Mouse (Mus musculus) intestine, postnatal 0 days (tissue): ENCODE results near the gene Xrcc6. TPM values are rescaled to one million over a fixed set of nuclear protein-coding genes. Genes with fewer than 3 reads are reported as not detected.

Experiments used
- ATAC-seq: fragments of 200-750 bp; cut with Nextera tagmentation; 2 replicates; pipeline ENCODE4 v1.8.0; 2017; ENCODE audit warnings: mild to moderate bottlenecking, moderate TSS enrichment, moderate library complexity
- H3K27ac ChIP-seq: fragments of 300-500 bp; sonication (generic); 2 replicates; pipeline ENCODE4 v1.5.1; 2014; ENCODE audit warnings: mild to moderate bottlenecking, low read depth, low read length, moderate library complexity
- H3K27me3 ChIP-seq: fragments of 300-500 bp; sonication (generic); replicated peaks from 2 replicates; pipeline ENCODE4 v1.6.1; 2014; ENCODE audit warnings: low read length, mixed read lengths; ENCODE audit not compliant: control insufficient read depth, insufficient read depth
- H3K36me3 ChIP-seq: fragments of 300-500 bp; sonication (generic); 2 replicates; pipeline ENCODE4 v1.6.1; 2014; ENCODE audit warnings: mild to moderate bottlenecking, moderate library complexity; ENCODE audit not compliant: control insufficient read depth, insufficient read depth
- H3K4me1 ChIP-seq: fragments of 300-500 bp; sonication (generic); replicated peaks from 2 replicates; pipeline ENCODE4 v1.6.1; 2014; ENCODE audit warnings: antibody characterized with exemption, low read length, mixed read lengths; ENCODE audit not compliant: control insufficient read depth, insufficient read depth
- H3K4me2 ChIP-seq: fragments of 300-500 bp; sonication (generic); replicated peaks from 2 replicates; pipeline ENCODE4 v1.6.1; 2014; ENCODE audit warnings: low read depth, mild to moderate bottlenecking, moderate library complexity
- H3K4me3 ChIP-seq: fragments of 300-500 bp; sonication (generic); 2 replicates; pipeline ENCODE4 v1.5.1; 2014; ENCODE audit warnings: low read depth, low read length
- H3K9ac ChIP-seq: fragments of 300-500 bp; sonication (generic); 2 replicates; pipeline ENCODE4 v1.6.1; 2014; ENCODE audit warnings: mild to moderate bottlenecking, low read depth, low read length
- H3K9me3 ChIP-seq: fragments of 300-500 bp; sonication (generic); 2 replicates; pipeline ENCODE4 v1.6.1; 2016; ENCODE audit warnings: mixed run types; ENCODE audit not compliant: control insufficient read depth
- CTCF ChIP-seq: sonication (generic); IDR thresholded peaks from 2 replicates; pipeline ENCODE4 v1.5.1; 2016; ENCODE audit warnings: low read depth, mild to moderate bottlenecking, control low read depth, antibody characterized with exemption, moderate library complexity
- WGBS: fragments of 180-500 bp; shearing (Covaris S2); extraction: QIAGEN DNeasy Blood & Tissue Kit; methylation state at CpG from one replicate; pipeline ENCODE4 v1.1.7; 2014; 5-methylcytosine and 5-hydroxymethylcytosine counted together
- polyA plus RNA-seq: library from polyadenylated mRNA; unstranded; fragments of >200 nt; fragmentation: Nextera tagmentation; extraction: Ambion mirVana; gene quantifications from 2 replicates; pipeline ENCODE4 v1.2.1, GENCODE M21; 2015

Xrcc6 gene
- polyA plus RNA-seq, 1 experiment from 2014 or later, result 22.6 TPM

DNA sequence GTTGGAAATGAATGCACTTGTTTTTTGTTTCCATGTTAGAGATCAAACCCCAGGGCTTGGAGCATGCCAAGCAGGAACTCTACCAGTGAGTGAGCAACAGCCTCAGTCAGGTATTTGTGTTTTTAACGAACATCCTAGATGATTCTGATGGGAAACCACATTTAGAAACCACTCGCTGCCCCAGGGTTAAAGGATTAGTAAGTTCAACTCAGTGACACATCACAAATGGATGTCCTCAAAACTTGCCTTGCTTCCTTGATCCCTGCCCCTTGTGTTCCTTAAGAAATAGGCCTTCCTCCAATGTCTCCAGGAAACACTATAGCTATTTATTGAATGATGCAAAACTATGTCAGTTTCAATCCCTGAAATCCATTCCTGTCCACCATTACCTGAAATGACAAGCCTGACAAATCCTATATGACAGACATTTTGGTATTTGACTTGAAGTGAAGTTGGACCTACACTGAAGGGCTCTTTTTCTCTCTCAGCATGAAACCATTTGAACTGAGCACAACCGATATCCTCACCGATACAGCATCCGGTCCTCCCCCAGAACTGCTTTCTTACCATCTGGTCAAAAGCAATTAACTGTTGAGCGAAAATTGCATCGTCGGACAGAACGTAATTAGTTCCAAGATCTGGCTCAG lies 27.2 kb downstream of the Xrcc6 start:
- no peak for TF ChIP-seq CTCF
- H3K27me3 ChIP-seq, result no peaks in the 10 kb centered on the region
- H3K9ac ChIP-seq, result peak overlapping the region; percentile 76; the same call in 1 of the 2 replicates
- no peaks in the 10 kb centered on the region for H3K4me1 ChIP-seq
- no peak for ATAC-seq
- H3K4me3 ChIP-seq, result peak overlapping the region; percentile 89
- H3K9me3 ChIP-seq, result no peaks in the 10 kb centered on the region
- H3K4me2 ChIP-seq, result peak overlapping the region; percentile 96
- H3K27ac ChIP-seq, result no peak overlapping the region
- H3K36me3 ChIP-seq, result no peaks in the 10 kb centered on the region
- WGBS, result 19% methylated on average over 9 of the region's 9 CpGs

DNA sequence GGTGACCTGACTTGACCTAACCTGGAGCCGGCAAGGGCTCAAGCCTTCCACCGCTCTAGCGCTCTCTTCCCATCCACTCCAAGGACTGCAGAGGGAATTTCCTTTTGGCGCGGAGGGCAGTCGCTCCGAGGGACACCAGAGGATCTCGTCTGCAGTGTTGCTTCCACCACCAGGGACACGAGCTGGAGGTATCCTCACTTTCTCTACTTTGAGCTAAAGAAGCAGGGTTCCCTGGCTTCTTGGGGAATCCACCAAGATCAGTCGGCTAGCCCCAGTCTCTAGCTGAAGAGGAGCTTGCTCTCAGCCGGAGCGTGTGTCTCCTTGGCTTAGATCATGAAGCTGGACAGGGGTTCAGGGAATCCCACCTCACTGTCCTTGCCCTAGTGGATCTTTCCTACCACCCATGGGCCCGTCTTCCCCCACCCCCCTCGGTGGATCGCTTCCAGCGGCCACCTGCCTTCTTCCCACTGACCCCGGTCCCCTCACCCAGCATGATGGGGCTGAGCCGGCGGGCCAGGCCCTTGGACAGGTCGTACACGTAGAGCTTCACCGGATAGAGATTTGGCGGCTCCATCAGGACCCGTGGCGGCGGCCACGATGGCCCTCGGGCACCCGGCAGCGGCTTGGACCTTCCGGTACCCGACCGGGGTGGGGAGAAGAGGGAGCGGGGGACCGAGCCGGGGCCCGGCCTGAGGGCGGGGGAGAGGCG lies 27.9 kb downstream of the Xrcc6 start:
- 0% methylated on average over 39 of the region's 39 CpGs for WGBS
- ATAC-seq, result no peak
- peak; percentile 32 for TF ChIP-seq CTCF
- H3K4me2 ChIP-seq, result peak overlapping the region; percentile 96
- H3K9ac ChIP-seq, result peak overlapping the region; percentile 76
- H3K36me3 ChIP-seq, result no peaks in the 10 kb centered on the region
- no peaks in the 10 kb centered on the region for H3K9me3 ChIP-seq
- no peaks in the 10 kb centered on the region for H3K4me1 ChIP-seq
- H3K27me3 ChIP-seq, result no peaks in the 10 kb centered on the region
- H3K27ac ChIP-seq, result peak overlapping the region; percentile 72
- H3K4me3 ChIP-seq, result peak overlapping the region; percentile 89

DNA sequence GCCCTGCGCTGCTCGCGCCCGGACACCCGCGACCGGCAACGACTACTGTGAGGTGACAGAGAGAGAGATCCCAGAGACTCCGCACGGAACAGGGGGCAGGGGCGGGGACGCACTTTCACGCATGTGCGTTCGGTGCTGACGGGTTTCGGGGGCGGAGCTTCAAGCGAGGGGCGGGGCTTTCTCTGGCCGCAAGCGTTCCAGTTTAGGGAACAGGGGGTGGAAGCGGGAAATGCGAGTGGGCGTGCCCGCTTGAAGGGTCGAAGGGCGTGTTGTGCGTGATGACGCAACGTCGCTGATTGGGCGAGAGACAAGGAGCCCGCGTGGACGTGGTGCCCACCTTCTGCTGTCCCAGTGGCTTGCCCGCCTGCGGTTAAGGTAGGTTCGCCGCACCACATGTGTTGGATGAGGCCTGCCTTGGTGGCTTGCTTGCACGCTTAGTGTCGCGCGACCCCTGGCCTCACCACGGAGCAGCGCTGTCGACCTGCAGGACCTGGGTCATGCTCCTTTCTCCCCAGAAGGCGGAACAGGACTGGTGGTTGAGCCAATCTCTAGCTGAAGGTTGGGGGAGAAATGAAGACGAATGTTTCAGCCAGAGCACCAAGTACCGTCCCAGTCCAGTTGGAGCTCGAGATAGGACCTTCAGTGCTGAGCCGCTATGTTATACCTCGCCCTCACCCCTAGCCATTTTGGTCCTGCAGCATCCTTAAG lies 28.6 kb downstream of the Xrcc6 start:
- peak; percentile 89 for ATAC-seq
- peak overlapping the region; percentile 89 for H3K4me3 ChIP-seq
- no peaks in the 10 kb centered on the region for H3K4me1 ChIP-seq
- H3K9me3 ChIP-seq, result no peaks in the 10 kb centered on the region
- peak overlapping the region; percentile 96 for H3K4me2 ChIP-seq
- H3K27ac ChIP-seq, result peak overlapping the region; percentile 72
- H3K36me3 ChIP-seq, result no peaks in the 10 kb centered on the region
- no peaks in the 10 kb centered on the region for H3K27me3 ChIP-seq
- peak overlapping the region; percentile 76 for H3K9ac ChIP-seq
- TF ChIP-seq CTCF, result peak; percentile 47
- under 1% methylated on average over 53 of the region's 53 CpGs for WGBS

DNA sequence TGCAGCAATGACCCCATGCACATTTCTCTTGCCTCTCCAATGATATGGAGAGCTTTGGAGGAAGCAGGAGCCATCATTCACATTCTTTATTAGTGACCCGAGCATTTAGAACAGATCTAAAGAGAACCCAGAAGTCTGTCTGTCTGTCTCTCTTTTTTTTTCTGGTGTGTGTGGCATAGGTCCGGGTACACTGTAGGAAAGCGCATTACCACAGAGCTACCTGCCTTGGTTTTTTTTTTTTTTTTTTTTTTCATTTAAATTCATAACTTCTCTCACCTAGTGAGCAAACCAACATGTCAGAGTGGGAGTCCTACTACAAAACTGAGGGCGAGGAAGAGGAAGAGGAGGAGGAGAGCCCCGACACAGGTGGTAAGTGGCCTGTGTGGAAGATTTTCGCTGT lies 29.2 kb downstream of the Xrcc6 start:
- TF ChIP-seq CTCF, result no peak
- Histone ChIP-seq H3K4me2 (peak overlapping the region; percentile 96), H3K27ac (peak overlapping the region; percentile 72; the same call in 1 of the 2 replicates), H3K4me1 (no peaks in the 10 kb centered on the region), H3K4me3 (peak overlapping the region; percentile 89), H3K9ac (peak overlapping the region; percentile 76; the same call in 1 of the 2 replicates), H3K9me3 (no peaks in the 10 kb centered on the region), H3K27me3 (no peaks in the 10 kb centered on the region), H3K36me3 (no peaks in the 10 kb centered on the region)
- no peak for ATAC-seq
- WGBS, result 7% methylated on average over 6 of the region's 6 CpGs

DNA sequence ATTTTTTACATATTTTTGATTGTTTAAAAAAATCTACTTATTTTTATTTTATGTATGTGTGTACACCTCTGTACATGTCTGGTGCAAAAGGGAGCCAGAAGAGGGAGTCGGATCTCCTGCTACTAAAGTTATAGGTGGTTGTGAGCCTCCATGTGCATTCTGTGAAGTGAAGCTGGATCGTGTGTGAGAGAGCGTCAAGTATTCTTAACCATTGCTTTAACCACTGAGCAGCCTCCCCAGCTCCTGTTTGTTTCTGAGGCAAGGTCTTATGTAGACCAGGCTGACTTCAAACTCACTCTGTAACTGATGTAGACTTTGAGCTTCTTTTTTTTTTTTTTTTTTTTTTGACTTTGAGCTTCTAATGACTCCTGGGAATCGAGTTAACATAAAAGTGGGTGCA lies 29.8 kb downstream of the Xrcc6 start:
- 0 out of 2 replicates have a peak, but pooled peaks have one; percentile 4 for TF ChIP-seq CTCF
- Histone ChIP-seq H3K4me3 (no peak overlapping the region), H3K36me3 (peaks cover under 1% of the 10 kb centered on the region; the same call in 1 of the 2 replicates), H3K4me2 (no peak overlapping the region), H3K9ac (no peak overlapping the region), H3K9me3 (no peaks in the 10 kb centered on the region), H3K4me1 (no peaks in the 10 kb centered on the region), H3K27me3 (no peaks in the 10 kb centered on the region), H3K27ac (no peak overlapping the region)
- no peak for ATAC-seq
- WGBS, result 61% methylated on average over 4 of the region's 4 CpGs

DNA sequence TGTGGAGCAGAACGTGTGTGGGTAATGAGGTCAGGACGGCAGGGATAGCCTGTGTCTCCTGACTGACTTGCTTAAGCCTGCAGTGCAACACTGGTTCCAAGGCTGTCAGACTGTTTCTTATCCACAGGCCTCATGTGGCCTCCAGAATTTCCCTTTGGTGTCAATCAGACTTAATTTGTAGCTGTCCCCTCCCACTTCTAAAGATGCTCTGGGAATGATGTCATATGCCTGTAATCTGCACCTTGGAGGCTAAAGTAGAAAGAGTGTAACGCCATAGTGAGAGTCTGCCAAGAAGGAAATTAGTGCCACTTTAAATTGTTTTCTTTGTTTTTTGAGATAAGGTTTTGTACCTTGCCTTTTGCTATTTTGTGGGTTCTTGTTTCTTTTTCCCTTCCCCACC lies 31.7 kb downstream of the Xrcc6 start:
- Histone ChIP-seq H3K4me3 (no peak overlapping the region), H3K27me3 (no peaks in the 10 kb centered on the region), H3K9ac (no peak overlapping the region), H3K4me1 (no peaks in the 10 kb centered on the region), H3K27ac (no peak overlapping the region), H3K4me2 (no peak overlapping the region), H3K9me3 (no peaks in the 10 kb centered on the region), H3K36me3 (peaks cover 14% of the 10 kb centered on the region; the same call in 1 of the 2 replicates)
- 72% methylated on average over 3 of the region's 3 CpGs for WGBS
- TF ChIP-seq CTCF, result no peak
- ATAC-seq, result no peak
